Mouse (Mus musculus): ENCODE results near the gene Aprt. TPM values are rescaled to one million over a fixed set of nuclear protein-coding genes. Genes with fewer than 3 reads are reported as not detected.

The Aprt gene
- polyA plus RNA-seq, 1 experiment = 95.4 TPM

DNA sequence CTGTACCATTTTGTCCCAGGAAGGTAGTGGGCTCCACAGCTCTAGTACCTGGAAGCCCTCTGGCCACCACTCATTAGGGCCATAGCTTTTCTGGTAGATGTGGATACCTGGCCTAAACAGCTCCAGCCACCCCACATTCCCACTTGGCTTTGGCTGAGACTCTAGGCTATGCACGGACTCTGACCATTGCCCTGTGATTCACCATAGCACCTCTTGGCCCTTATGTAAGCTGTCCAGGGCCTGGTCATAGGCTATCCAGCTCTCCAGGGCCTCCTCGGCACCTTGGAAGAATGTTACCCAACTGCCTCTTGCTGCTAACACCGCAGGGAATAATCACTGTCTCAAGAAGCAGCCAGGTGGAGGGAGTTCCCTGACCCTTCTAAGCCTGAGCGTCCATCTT, 47.5 kb downstream of the Aprt start:
- Histone ChIP-seq H3K4me1 (ENCODE audit: control insufficient read depth, insufficient read depth, low read length) (no peaks in the 10 kb centered on the region; the same call in 1 of the 2 replicates), H3K27ac (ENCODE audit: control insufficient read depth, insufficient read depth, low read depth, low read length, poor library complexity) (no peak overlapping the region), H3K4me3 (replicated peaks; ENCODE audit: control insufficient read depth, low read depth, low read length) (no peak overlapping the region)
- 89% methylated on average over 4 of the region's 4 CpGs for whole genome bisulfite sequencing
- TF ChIP-seq POLR2A (IDR thresholded peaks at IDR 0.05; ENCODE audit: borderline replicate concordance, control insufficient read depth, low read depth, low read length) (no peak), CTCF (IDR thresholded peaks at IDR 0.05; ENCODE audit: control insufficient read depth, insufficient read depth, low read length) (no peak)

DNA sequence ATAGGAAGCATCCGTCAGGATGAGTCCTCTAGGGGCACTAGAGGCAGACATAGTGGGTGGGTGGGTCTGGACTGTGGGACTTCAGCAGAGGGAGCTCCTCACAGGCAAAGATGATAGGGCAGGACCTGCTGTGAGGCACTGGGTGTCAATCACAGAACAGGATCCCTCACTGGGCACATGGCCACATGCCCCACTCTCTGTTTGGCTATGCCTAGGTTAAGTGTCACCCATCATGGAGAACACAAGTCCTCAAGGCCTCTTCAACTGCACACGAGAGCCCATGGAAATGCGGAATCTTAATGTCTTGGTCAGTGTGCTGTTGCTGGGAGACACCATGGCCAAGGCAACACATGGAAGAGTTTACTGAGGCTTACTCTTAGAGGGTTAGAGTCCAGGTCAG, 48.8 kb downstream of the Aprt start:
- Histone ChIP-seq H3K4me3 (replicated peaks; ENCODE audit: control insufficient read depth, low read depth, low read length) (no peak overlapping the region), H3K4me1 (ENCODE audit: control insufficient read depth, insufficient read depth, low read length) (peaks cover 3% of the 10 kb centered on the region; the same call in 1 of the 2 replicates), H3K27ac (ENCODE audit: control insufficient read depth, insufficient read depth, low read depth, low read length, poor library complexity) (no peak overlapping the region)
- 93% methylated on average over 3 of the region's 3 CpGs for WGBS
- TF ChIP-seq POLR2A (IDR thresholded peaks at IDR 0.05; ENCODE audit: borderline replicate concordance, control insufficient read depth, low read depth, low read length) = no peak
- no peak for TF ChIP-seq CTCF (IDR thresholded peaks at IDR 0.05; ENCODE audit: control insufficient read depth, insufficient read depth, low read length)

- H3K4me3 ChIP-seq (replicated peaks; ENCODE audit: control insufficient read depth, low read depth, low read length) = no peak overlapping the region
- 61% methylated on average over 7 of the region's 7 CpGs for WGBS
- H3K4me1 ChIP-seq (ENCODE audit: control insufficient read depth, insufficient read depth, low read length) = peaks cover 3% of the 10 kb centered on the region; the same call in 1 of the 2 replicates
- TF ChIP-seq POLR2A (IDR thresholded peaks at IDR 0.05; ENCODE audit: borderline replicate concordance, control insufficient read depth, low read depth, low read length) = no peak
- TF ChIP-seq CTCF (IDR thresholded peaks at IDR 0.05; ENCODE audit: control insufficient read depth, insufficient read depth, low read length) = no peak
- no peak overlapping the region for H3K27ac ChIP-seq (ENCODE audit: control insufficient read depth, insufficient read depth, low read depth, low read length, poor library complexity)
Observed at GRCm38 (mm10) chr8:122526526-122527170, 50.1 kb downstream of the Aprt start.

GRCm38 (mm10) chr8:122526084-122526483, 50.6 kb downstream of the Aprt start:
- Histone ChIP-seq H3K4me1 (ENCODE audit: control insufficient read depth, insufficient read depth, low read length) (peaks cover 3% of the 10 kb centered on the region; the same call in 1 of the 2 replicates), H3K4me3 (replicated peaks; ENCODE audit: control insufficient read depth, low read depth, low read length) (no peak overlapping the region), H3K27ac (ENCODE audit: control insufficient read depth, insufficient read depth, low read depth, low read length, poor library complexity) (no peak overlapping the region)
- WGBS = 76% methylated on average over 3 of the region's 3 CpGs
- TF ChIP-seq POLR2A (IDR thresholded peaks at IDR 0.05; ENCODE audit: borderline replicate concordance, control insufficient read depth, low read depth, low read length) = no peak
- no peak for TF ChIP-seq CTCF (IDR thresholded peaks at IDR 0.05; ENCODE audit: control insufficient read depth, insufficient read depth, low read length)

DNA sequence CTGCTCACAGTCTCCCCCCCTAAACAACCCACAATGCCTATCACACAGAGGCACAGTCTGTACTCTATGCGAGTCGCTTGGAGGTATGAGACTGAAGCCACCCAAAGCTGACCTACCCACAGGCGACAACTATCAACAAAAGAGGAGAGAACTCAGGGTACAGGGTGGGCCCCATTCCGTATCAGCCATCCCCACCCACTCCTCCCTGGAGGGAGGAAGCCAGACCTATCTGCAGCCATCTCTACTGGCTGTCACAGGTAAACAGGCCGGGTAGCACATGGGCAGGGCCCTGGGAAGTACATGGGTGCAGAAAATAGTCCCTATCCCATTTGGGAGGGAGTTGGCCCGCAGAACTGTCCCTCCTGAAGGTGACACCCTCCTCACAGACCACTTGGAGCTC, 51.7 kb downstream of the Aprt start:
- peaks cover 3% of the 10 kb centered on the region; the same call in 1 of the 2 replicates for H3K4me1 ChIP-seq (ENCODE audit: control insufficient read depth, insufficient read depth, low read length)
- 71% methylated on average over 6 of the region's 6 CpGs for WGBS
- TF ChIP-seq CTCF (IDR thresholded peaks at IDR 0.05; ENCODE audit: control insufficient read depth, insufficient read depth, low read length) = no peak
- TF ChIP-seq POLR2A (IDR thresholded peaks at IDR 0.05; ENCODE audit: borderline replicate concordance, control insufficient read depth, low read depth, low read length) = no peak
- H3K4me3 ChIP-seq (replicated peaks; ENCODE audit: control insufficient read depth, low read depth, low read length) = no peak overlapping the region
- H3K27ac ChIP-seq (ENCODE audit: control insufficient read depth, insufficient read depth, low read depth, low read length, poor library complexity) = no peak overlapping the region; the same call in 1 of the 2 replicates

Other genes starting within 250 kb of the Aprt start
- gene Trhr2, start 216.2 kb downstream of the Aprt start, polyA plus RNA-seq (2011; ENCODE audit: insufficient read depth, insufficient read length, low replicate concordance, missing spikeins) = not detected in 2 replicates
- 38.3 and 50.7 TPM in 2 replicates for gene Zc3h18, start 200.3 kb downstream of the Aprt start, polyA plus RNA-seq (2011; ENCODE audit: insufficient read depth, insufficient read length, low replicate concordance, missing spikeins)
- not detected in 2 replicates for gene Il17c, start 154.9 kb downstream of the Aprt start, polyA plus RNA-seq (2011; ENCODE audit: insufficient read depth, insufficient read length, low replicate concordance, missing spikeins)
- gene Cyba, start 144.0 kb downstream of the Aprt start, polyA plus RNA-seq (2011; ENCODE audit: insufficient read depth, insufficient read length, low replicate concordance, missing spikeins) = 168 and 494 TPM in 2 replicates
- 2.4 and 6.3 TPM in 2 replicates for gene Mvd, start 133.5 kb downstream of the Aprt start, polyA plus RNA-seq (2011; ENCODE audit: insufficient read depth, insufficient read length, low replicate concordance, missing spikeins)
- 2.2 TPM in 1 of 2 replicates, not detected in the other for gene Snai3, start 116.2 kb downstream of the Aprt start, polyA plus RNA-seq (2011; ENCODE audit: insufficient read depth, insufficient read length, low replicate concordance, missing spikeins)
- gene Rnf166, start 100.8 kb downstream of the Aprt start, polyA plus RNA-seq (2011; ENCODE audit: insufficient read depth, insufficient read length, low replicate concordance, missing spikeins) = 17.4 and 32.7 TPM in 2 replicates
- 62.9 and 122 TPM in 2 replicates for gene Ctu2, start 100.8 kb downstream of the Aprt start, polyA plus RNA-seq (2011; ENCODE audit: insufficient read depth, insufficient read length, low replicate concordance, missing spikeins)
- gene Piezo1, start 25.6 kb downstream of the Aprt start, polyA plus RNA-seq (2011; ENCODE audit: insufficient read depth, insufficient read length, low replicate concordance, missing spikeins) = 21.6 and 49.3 TPM in 2 replicates
- 62.8 and 68.5 TPM in 2 replicates for gene Cdt1, start 8.9 kb downstream of the Aprt start, polyA plus RNA-seq (2011; ENCODE audit: insufficient read depth, insufficient read length, low replicate concordance, missing spikeins)
- 18.7 and 40.6 TPM in 2 replicates for gene Galns, start 34.6 kb upstream of the Aprt start, polyA plus RNA-seq (2011; ENCODE audit: insufficient read depth, insufficient read length, low replicate concordance, missing spikeins)
- gene Trappc2l, start 34.7 kb upstream of the Aprt start, polyA plus RNA-seq (2011; ENCODE audit: insufficient read depth, insufficient read length, low replicate concordance, missing spikeins) = 14.0 and 36.5 TPM in 2 replicates
- not detected in 2 replicates for gene Pabpn1l, start 45.8 kb upstream of the Aprt start, polyA plus RNA-seq (2011; ENCODE audit: insufficient read depth, insufficient read length, low replicate concordance, missing spikeins)
- 16.3 and 58.8 TPM in 2 replicates for gene Cbfa2t3, start 122.2 kb upstream of the Aprt start, polyA plus RNA-seq (2011; ENCODE audit: insufficient read depth, insufficient read length, low replicate concordance, missing spikeins)
- 5.0 TPM in 2 replicates for gene Acsf3, start 198.6 kb upstream of the Aprt start, polyA plus RNA-seq (2011; ENCODE audit: insufficient read depth, insufficient read length, low replicate concordance, missing spikeins)